Comparison of ENCODE assay signal across 9 mouse cellular contexts in the genomic region with DNA sequence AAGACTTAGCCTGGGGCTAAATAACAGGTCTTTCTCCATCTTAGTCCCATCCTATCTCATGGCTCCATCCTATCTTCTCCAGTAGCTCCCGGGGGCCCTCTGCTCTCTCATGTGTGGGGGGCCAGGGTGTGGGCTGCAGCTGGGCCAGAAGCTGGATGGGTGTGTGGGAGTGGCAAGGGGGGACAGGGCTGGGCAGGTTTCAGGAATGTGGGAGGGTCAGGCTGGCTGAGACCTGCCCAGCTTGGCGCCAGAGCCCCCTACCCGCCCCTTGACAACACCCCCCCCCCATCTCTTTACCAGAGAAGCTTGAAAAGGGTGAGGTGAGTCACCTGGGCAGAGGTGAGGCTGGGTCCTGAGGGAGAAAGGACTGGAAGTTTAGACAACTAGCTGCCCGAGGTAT. TPM values are rescaled to one million over a fixed set of nuclear protein-coding genes. Genes with fewer than 3 reads are reported as not detected.
DNase-seq lines count a peak whose midpoint lies in the region; ATAC-seq lines count a peak whose summit lies in the region.
"Had no signal": no experiment of that assay in that cellular context is flagged by ENCODE, and none has a peak within 500 bp of the region (broad histone marks: within the 10 kb centered on the region; RNA-seq: fewer than 3 reads in every experiment).

No protein-coding gene starts in this region.

- no peak overlapping the region for H3K27ac ChIP-seq in forebrain, embryonic 10.5 days
- no peak overlapping the region for H3K27ac ChIP-seq in forebrain, embryonic 14.5 days (ENCODE audit: low read depth, low read length)
- H3K27ac ChIP-seq in kidney, embryonic 16.5 days (ENCODE audit: low read length): peak overlapping the region; percentile 96
- H3K27ac ChIP-seq in intestine, embryonic 15.5 days: no peak overlapping the region

- peak overlapping the region; percentile 53 for H3K4me3 ChIP-seq in forebrain, embryonic 10.5 days
- H3K4me3 ChIP-seq in forebrain, embryonic 14.5 days (ENCODE audit: low read depth, low read length): no peak overlapping the region
- H3K4me3 ChIP-seq in kidney, embryonic 16.5 days (ENCODE audit: low read length): peak overlapping the region; percentile 76
- H3K4me3 ChIP-seq in intestine, embryonic 15.5 days (replicated peaks): peak overlapping the region; percentile 55

- no peak overlapping the region for H3K4me2 ChIP-seq in forebrain, embryonic 14.5 days (ENCODE audit: low read length)
- peak overlapping the region; percentile 92 for H3K4me2 ChIP-seq in kidney, embryonic 16.5 days (replicated peaks; ENCODE audit: low read depth, low read length)
- peak overlapping the region; percentile 86 for H3K4me2 ChIP-seq in intestine, embryonic 15.5 days (replicated peaks)

- ATAC-seq in forebrain, embryonic 14.5 days: no peak
- ATAC-seq in kidney, embryonic 16.5 days (ENCODE audit: low FRiP score, low TSS enrichment): peak; percentile 37
- ATAC-seq in intestine, embryonic 15.5 days: peak; percentile 20; the same call in 1 of the 2 replicates

- no peak overlapping the region for H3K9ac ChIP-seq in forebrain, embryonic 14.5 days (ENCODE audit: low read length)
- peak overlapping the region; percentile 90 for H3K9ac ChIP-seq in kidney, embryonic 16.5 days (replicated peaks; ENCODE audit: low read length)
- peak overlapping the region; percentile 59; the same call in 1 of the 2 replicates for H3K9ac ChIP-seq in intestine, embryonic 15.5 days

- peaks cover 46% of the 10 kb centered on the region for H3K27me3 ChIP-seq in forebrain, embryonic 10.5 days (ENCODE audit: poor library complexity, severe bottlenecking)
- H3K27me3 ChIP-seq in forebrain, embryonic 14.5 days (replicated peaks; ENCODE audit: control insufficient read depth, insufficient read depth, low read length): peaks cover 12% of the 10 kb centered on the region; the same call in 1 of the 2 replicates
- H3K27me3 ChIP-seq in kidney, embryonic 16.5 days (ENCODE audit: insufficient read depth, low read length): no peaks in the 10 kb centered on the region
- no peaks in the 10 kb centered on the region for H3K27me3 ChIP-seq in intestine, embryonic 15.5 days (replicated peaks)

- H3K36me3 ChIP-seq in forebrain, embryonic 10.5 days (replicated peaks): peaks cover 15% of the 10 kb centered on the region
- H3K36me3 ChIP-seq in forebrain, embryonic 14.5 days (ENCODE audit: control insufficient read depth, insufficient read depth, low read length): no peaks in the 10 kb centered on the region
- peaks cover 31% of the 10 kb centered on the region for H3K36me3 ChIP-seq in kidney, embryonic 16.5 days (ENCODE audit: insufficient read depth, low read length)
- H3K36me3 ChIP-seq in intestine, embryonic 15.5 days: peaks cover 6% of the 10 kb centered on the region

- 0 out of 2 replicates have a peak, but pooled peaks cover 2% of the 10 kb centered on the region for H3K9me3 ChIP-seq in forebrain, embryonic 10.5 days
- H3K9me3 ChIP-seq in forebrain, embryonic 14.5 days (replicated peaks; ENCODE audit: control insufficient read depth, low read length): no peaks in the 10 kb centered on the region
- no peaks in the 10 kb centered on the region for H3K9me3 ChIP-seq in kidney, embryonic 16.5 days (ENCODE audit: low read length)
- no peaks in the 10 kb centered on the region for H3K9me3 ChIP-seq in intestine, embryonic 15.5 days

- no peak for DNase-seq in forebrain, embryonic 10.5 days (ENCODE audit: extremely low spot score, low spot score)
- no peak for DNase-seq in forebrain, embryonic 14.5 days (ENCODE audit: low spot score)
- DNase-seq in kidney, adult 18-20 months: no peak
- peak; percentile 34 to 65 for DNase-seq in lung, postnatal 4 days
- DNase-seq in thymus, postnatal 14 days: no peak
- DNase-seq in yolk sac, embryonic 10.5 days (ENCODE audit: low spot score): no peak
- DNase-seq: cerebellum, postnatal 36 days had no signal

- peaks cover 38% of the 10 kb centered on the region for H3K4me1 ChIP-seq in forebrain, embryonic 10.5 days
- H3K4me1 ChIP-seq in forebrain, embryonic 14.5 days (ENCODE audit: control insufficient read depth, insufficient read depth, low read length): peaks cover 6% of the 10 kb centered on the region; the same call in 1 of the 2 replicates
- peaks cover 39% of the 10 kb centered on the region for H3K4me1 ChIP-seq in kidney, embryonic 16.5 days (ENCODE audit: insufficient read depth, low read length)
- H3K4me1 ChIP-seq in intestine, embryonic 15.5 days (replicated peaks): peaks cover 31% of the 10 kb centered on the region

- WGBS in forebrain, embryonic 10.5 days: 28% methylated on average over 4 of the region's 4 CpGs
- 21% methylated on average over 4 of the region's 4 CpGs for WGBS in forebrain, embryonic 14.5 days
- WGBS in kidney, embryonic 16.5 days: 16% methylated on average over 4 of the region's 4 CpGs
- 32% methylated on average over 4 of the region's 4 CpGs for WGBS in intestine, embryonic 15.5 days

RNA-seq across cellular contexts. Expression of a gene that starts 1.8 kb away (rescaled TPM):
- polyA plus RNA-seq in forebrain, embryonic 10.5 days (2016; fragmentation: Nextera tagmentation; extraction: Ambion mirVana): 33.1 and 37.3 TPM in 2 replicates
- 5.8 and 7.6 TPM in 2 replicates for polyA plus RNA-seq in forebrain, embryonic 14.5 days (2014; fragmentation: Nextera tagmentation; extraction: Ambion mirVana)
- polyA plus RNA-seq in kidney, embryonic 16.5 days (2015; fragmentation: Nextera tagmentation; extraction: Ambion mirVana): 280 and 309 TPM in 2 replicates
- polyA plus RNA-seq in intestine, embryonic 15.5 days (2015; fragmentation: Nextera tagmentation; extraction: Ambion mirVana): 76.9 and 79.4 TPM in 2 replicates

RNA-seq across cellular contexts. Expression of a gene that starts 18.7 kb away (rescaled TPM):
- 84.2 and 97.3 TPM in 2 replicates for polyA plus RNA-seq in forebrain, embryonic 10.5 days (2016; fragmentation: Nextera tagmentation; extraction: Ambion mirVana)
- 33.0 and 39.7 TPM in 2 replicates for polyA plus RNA-seq in forebrain, embryonic 14.5 days (2014; fragmentation: Nextera tagmentation; extraction: Ambion mirVana)
- polyA plus RNA-seq in kidney, embryonic 16.5 days (2015; fragmentation: Nextera tagmentation; extraction: Ambion mirVana): 150 and 157 TPM in 2 replicates
- 148 and 154 TPM in 2 replicates for polyA plus RNA-seq in intestine, embryonic 15.5 days (2015; fragmentation: Nextera tagmentation; extraction: Ambion mirVana)

RNA-seq across cellular contexts. Expression of a gene that starts 27.6 kb away (rescaled TPM):
- 0.53 and 1.2 TPM in 2 replicates for polyA plus RNA-seq in forebrain, embryonic 10.5 days (2016; fragmentation: Nextera tagmentation; extraction: Ambion mirVana)
- not detected in 2 replicates for polyA plus RNA-seq in forebrain, embryonic 14.5 days (2014; fragmentation: Nextera tagmentation; extraction: Ambion mirVana)
- 9.4 and 12.2 TPM in 2 replicates for polyA plus RNA-seq in kidney, embryonic 16.5 days (2015; fragmentation: Nextera tagmentation; extraction: Ambion mirVana)
- 24.5 and 26.4 TPM in 2 replicates for polyA plus RNA-seq in intestine, embryonic 15.5 days (2015; fragmentation: Nextera tagmentation; extraction: Ambion mirVana)

RNA-seq across cellular contexts. Expression of a gene that starts 53.6 kb away (rescaled TPM):
- 0.91 and 1.4 TPM in 2 replicates for polyA plus RNA-seq in forebrain, embryonic 10.5 days (2016; fragmentation: Nextera tagmentation; extraction: Ambion mirVana)
- 0.75 TPM in 1 of 2 replicates, not detected in the other for polyA plus RNA-seq in forebrain, embryonic 14.5 days (2014; fragmentation: Nextera tagmentation; extraction: Ambion mirVana)
- 3.3 and 3.9 TPM in 2 replicates for polyA plus RNA-seq in kidney, embryonic 16.5 days (2015; fragmentation: Nextera tagmentation; extraction: Ambion mirVana)
- polyA plus RNA-seq in intestine, embryonic 15.5 days (2015; fragmentation: Nextera tagmentation; extraction: Ambion mirVana): 13.3 and 13.9 TPM in 2 replicates

RNA-seq across cellular contexts. Expression of a gene that starts 53.8 kb away (rescaled TPM):
- 187 and 205 TPM in 2 replicates for polyA plus RNA-seq in forebrain, embryonic 10.5 days (2016; fragmentation: Nextera tagmentation; extraction: Ambion mirVana)
- 86.3 and 109 TPM in 2 replicates for polyA plus RNA-seq in forebrain, embryonic 14.5 days (2014; fragmentation: Nextera tagmentation; extraction: Ambion mirVana)
- polyA plus RNA-seq in kidney, embryonic 16.5 days (2015; fragmentation: Nextera tagmentation; extraction: Ambion mirVana): 136 and 153 TPM in 2 replicates
- 208 and 215 TPM in 2 replicates for polyA plus RNA-seq in intestine, embryonic 15.5 days (2015; fragmentation: Nextera tagmentation; extraction: Ambion mirVana)

Comparison
In these comparisons a context has a peak if more than half of its experiments do, and no peak if none do; other contexts are left out.
1. DNase-seq: peak in lung, postnatal 4 days (2 of 2); none in forebrain, embryonic 10.5 days (single experiment), forebrain, embryonic 14.5 days (single experiment), kidney, adult 18-20 months (single experiment), thymus, postnatal 14 days (single experiment) and yolk sac, embryonic 10.5 days (single experiment).